Mouse (Mus musculus): ENCODE data around the gene Ddx41.

Gene Ddx41

GRCm38 (mm10) chr13:55505810-55506209, 30.6 kb downstream of the Ddx41 start:
- no peak for DNase-seq

GRCm38 (mm10) chr13:55504390-55504789, 32.1 kb downstream of the Ddx41 start:
- DNase-seq, result no peak

- no peak for DNase-seq
Observed at GRCm38 (mm10) chr13:55502405-55502804, 34.1 kb downstream of the Ddx41 start.

- DNase-seq, result no peak
Observed at GRCm38 (mm10) chr13:55500575-55500974, 35.9 kb downstream of the Ddx41 start.

- no peak for DNase-seq
Observed at GRCm38 (mm10) chr13:55498906-55499305, 37.6 kb downstream of the Ddx41 start.

DNA sequence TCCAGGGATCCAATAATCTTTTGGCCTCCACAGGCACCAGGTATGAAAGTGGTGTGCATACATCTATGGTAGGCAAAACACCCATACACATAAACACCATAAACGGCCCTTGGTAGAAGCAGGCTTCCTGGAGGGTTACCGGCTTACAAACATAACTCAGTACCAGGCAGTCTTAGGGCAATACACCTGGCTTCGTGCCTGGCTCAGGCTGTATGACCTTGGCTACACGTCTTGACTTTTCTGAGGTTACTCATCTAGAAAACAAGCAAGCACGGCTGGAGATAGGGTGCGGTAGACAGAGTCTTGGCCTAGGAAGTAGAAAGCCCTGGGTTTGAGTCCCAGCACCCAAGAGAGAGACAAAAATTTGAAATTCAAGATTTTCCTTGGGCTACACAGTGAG, 39.8 kb downstream of the Ddx41 start:
- no peak for DNase-seq

DNA sequence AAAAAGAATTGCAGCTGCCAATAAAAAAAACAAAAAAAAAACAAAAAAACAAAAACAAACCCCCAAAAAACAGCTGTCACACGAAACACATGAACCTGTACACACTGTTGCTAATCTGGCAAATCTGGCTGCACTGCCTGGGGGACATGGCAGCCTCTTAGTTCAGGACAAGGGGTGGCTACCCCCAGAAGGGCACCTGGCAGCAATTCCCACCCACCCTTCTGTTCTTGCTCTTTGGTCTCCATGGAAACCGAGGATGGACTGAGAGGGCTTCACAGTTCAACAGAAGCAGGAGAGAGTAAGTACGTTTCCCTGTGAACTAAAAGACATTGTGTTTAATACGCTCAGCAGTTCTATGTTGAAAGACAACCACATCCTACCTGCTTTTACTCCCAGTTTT, 40.8 kb downstream of the Ddx41 start:
- no peak for DNase-seq

GRCm38 (mm10) chr13:55494883-55495621, 41.4 kb downstream of the Ddx41 start:
- peak; percentile 72 for DNase-seq

GRCm38 (mm10) chr13:55494257-55494656, 42.2 kb downstream of the Ddx41 start:
- no peak for DNase-seq

GRCm38 (mm10) chr13:55487578-55488498, 48.6 kb downstream of the Ddx41 start, which contains the start of gene Dbn1:
TSS of gene Dbn1 (minus strand) at chr13:55488111.
- DNase-seq, result no peak

DNA sequence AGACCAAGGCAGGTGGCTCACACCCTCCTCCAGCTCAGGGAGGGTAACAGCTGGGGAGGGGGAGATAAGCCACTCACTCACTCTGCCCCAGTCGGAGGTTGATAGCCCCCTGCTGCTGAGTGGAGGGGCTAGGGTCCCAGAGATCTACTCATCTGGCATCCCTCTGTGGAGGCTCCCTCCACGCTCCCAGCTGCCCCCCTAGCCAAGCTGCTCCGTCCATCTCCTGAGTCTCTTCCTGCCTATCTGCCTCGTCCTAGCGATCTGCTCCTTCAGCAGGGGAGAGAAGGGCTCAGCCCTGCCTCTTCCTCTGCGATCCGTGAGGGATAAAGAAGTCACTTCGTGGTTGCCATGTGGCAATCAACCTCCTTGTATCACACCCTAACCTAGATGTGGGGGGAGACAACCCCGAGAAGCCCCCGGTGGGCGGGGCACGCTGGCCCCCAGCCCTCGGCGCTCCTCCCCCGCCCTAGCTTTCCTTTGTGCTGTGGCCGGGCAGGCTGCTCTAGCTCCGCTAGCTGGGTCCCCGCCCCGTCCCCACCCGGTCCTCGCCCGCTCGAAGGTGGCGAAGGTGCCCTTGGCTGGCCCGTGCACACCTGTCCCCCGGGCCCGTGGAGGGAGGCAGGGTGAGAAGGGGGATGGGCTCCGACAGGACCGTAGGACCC, 49.4 kb downstream of the Ddx41 start:
- no peak for DNase-seq

- no peak for DNase-seq
Observed at GRCm38 (mm10) chr13:55486029-55486794, 50.2 kb downstream of the Ddx41 start.

- no peak for DNase-seq
Observed at GRCm38 (mm10) chr13:55484520-55485088, 51.9 kb downstream of the Ddx41 start.

GRCm38 (mm10) chr13:55483593-55483992, 52.9 kb downstream of the Ddx41 start:
- DNase-seq, result no peak

- DNase-seq, result no peak
Observed at GRCm38 (mm10) chr13:55483071-55483470, 53.4 kb downstream of the Ddx41 start.

GRCm38 (mm10) chr13:55482542-55482941, 53.9 kb downstream of the Ddx41 start:
- no peak for DNase-seq

Measured in cerebellum, adult 8-10 months (tissue).